Mouse (Mus musculus): ENCODE results near the gene Ldb1. TPM values are rescaled to one million over a fixed set of nuclear protein-coding genes. Genes with fewer than 3 reads are reported as not detected.
A peak's percentile ranks its signal among the peaks of the same experiment; 100 is the strongest.

The Ldb1 gene
- polyA plus RNA-seq, 1 experiment = 217 TPM

GRCm38 (mm10) chr19:46050462-46050861 lies 5.4 kb upstream of the Ldb1 start:
- no peak overlapping the region for H3K4me3 ChIP-seq (replicated peaks; ENCODE audit: control insufficient read depth, low read depth, low read length)
- H3K4me1 ChIP-seq (ENCODE audit: control insufficient read depth, insufficient read depth, low read length) = peaks cover 1% of the 10 kb centered on the region; the same call in 1 of the 2 replicates
- TF ChIP-seq POLR2A (IDR thresholded peaks at IDR 0.05; ENCODE audit: borderline replicate concordance, control insufficient read depth, low read depth, low read length) (no peak), CTCF (IDR thresholded peaks at IDR 0.05; ENCODE audit: control insufficient read depth, insufficient read depth, low read length) (no peak)
- WGBS = 11% methylated on average over 2 of the region's 2 CpGs
- peak overlapping the region; percentile 12; the same call in 1 of the 2 replicates for H3K27ac ChIP-seq (ENCODE audit: control insufficient read depth, insufficient read depth, low read depth, low read length, poor library complexity)

DNA sequence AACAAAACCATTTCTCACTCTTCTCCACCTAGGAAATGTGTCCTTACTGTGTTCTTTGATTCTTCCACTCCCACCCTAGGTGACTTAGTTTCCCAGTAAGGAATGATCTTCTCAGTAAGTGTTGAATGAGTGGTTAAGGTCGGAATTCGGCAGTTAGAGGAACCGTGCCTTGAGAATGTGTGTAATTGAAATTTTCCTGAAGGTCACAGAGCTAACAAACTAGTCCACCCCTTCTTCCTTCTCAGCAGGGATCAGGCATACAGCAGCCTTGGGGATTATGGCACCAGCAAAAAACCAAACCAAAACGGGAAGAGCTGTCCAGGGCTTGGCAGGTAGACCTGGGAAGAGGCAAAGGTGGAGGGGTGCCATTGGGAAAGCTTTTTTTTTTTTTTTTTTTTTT lies 4.1 kb upstream of the Ldb1 start:
- H3K4me3 ChIP-seq (replicated peaks; ENCODE audit: control insufficient read depth, low read depth, low read length) = no peak overlapping the region
- 70% methylated on average over 4 of the region's 4 CpGs for WGBS
- H3K27ac ChIP-seq (ENCODE audit: control insufficient read depth, insufficient read depth, low read depth, low read length, poor library complexity) = no peak overlapping the region
- peaks cover 1% of the 10 kb centered on the region; the same call in 1 of the 2 replicates for H3K4me1 ChIP-seq (ENCODE audit: control insufficient read depth, insufficient read depth, low read length)
- TF ChIP-seq POLR2A (IDR thresholded peaks at IDR 0.05; ENCODE audit: borderline replicate concordance, control insufficient read depth, low read depth, low read length) (no peak), CTCF (IDR thresholded peaks at IDR 0.05; ENCODE audit: control insufficient read depth, insufficient read depth, low read length) (no peak)

- no peak overlapping the region for H3K4me3 ChIP-seq (replicated peaks; ENCODE audit: control insufficient read depth, low read depth, low read length)
- WGBS = 93% methylated on average over 2 of the region's 2 CpGs
- no peak for TF ChIP-seq POLR2A (IDR thresholded peaks at IDR 0.05; ENCODE audit: borderline replicate concordance, control insufficient read depth, low read depth, low read length)
- TF ChIP-seq CTCF (IDR thresholded peaks at IDR 0.05; ENCODE audit: control insufficient read depth, insufficient read depth, low read length) = no peak
- H3K27ac ChIP-seq (ENCODE audit: control insufficient read depth, insufficient read depth, low read depth, low read length, poor library complexity) = no peak overlapping the region
- H3K4me1 ChIP-seq (ENCODE audit: control insufficient read depth, insufficient read depth, low read length) = peaks cover 2% of the 10 kb centered on the region
Observed at GRCm38 (mm10) chr19:46047426-46047825, 2.4 kb upstream of the Ldb1 start.

DNA sequence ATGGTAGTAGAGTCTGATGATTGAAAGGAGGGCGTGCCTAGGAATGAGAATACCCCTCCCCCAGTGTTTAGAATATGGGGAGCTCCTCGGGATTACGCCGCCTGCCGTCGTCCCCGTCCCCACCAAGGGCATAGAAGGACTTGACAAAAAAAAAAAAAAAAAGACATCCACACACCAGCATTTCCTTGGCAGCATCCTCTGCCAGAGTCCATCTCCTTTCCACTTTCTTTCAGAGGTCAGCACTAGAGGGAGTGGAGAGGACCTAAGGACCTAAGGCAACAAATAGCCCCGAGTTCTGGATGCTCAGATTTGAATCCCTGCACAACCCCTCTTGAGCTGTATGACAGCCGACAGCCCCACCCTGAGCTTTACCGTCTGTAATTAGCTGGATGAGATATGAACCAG lies 1.6 kb upstream of the Ldb1 start:
- TF ChIP-seq CTCF (IDR thresholded peaks at IDR 0.05; ENCODE audit: control insufficient read depth, insufficient read depth, low read length) = no peak
- no peak for TF ChIP-seq POLR2A (IDR thresholded peaks at IDR 0.05; ENCODE audit: borderline replicate concordance, control insufficient read depth, low read depth, low read length)
- 25% methylated on average over 10 of the region's 10 CpGs for WGBS
- Histone ChIP-seq H3K27ac (ENCODE audit: control insufficient read depth, insufficient read depth, low read depth, low read length, poor library complexity) (no peak overlapping the region), H3K4me3 (replicated peaks; ENCODE audit: control insufficient read depth, low read depth, low read length) (no peak overlapping the region), H3K4me1 (ENCODE audit: control insufficient read depth, insufficient read depth, low read length) (peaks cover 5% of the 10 kb centered on the region)

GRCm38 (mm10) chr19:46045696-46046311 lies 790 bp upstream of the Ldb1 start:
- WGBS = 2% methylated on average over 7 of the region's 7 CpGs
- Histone ChIP-seq H3K4me1 (ENCODE audit: control insufficient read depth, insufficient read depth, low read length) (peaks cover 6% of the 10 kb centered on the region), H3K27ac (ENCODE audit: control insufficient read depth, insufficient read depth, low read depth, low read length, poor library complexity) (peak overlapping the region; percentile 79), H3K4me3 (replicated peaks; ENCODE audit: control insufficient read depth, low read depth, low read length) (peak overlapping the region; percentile 97)
- TF ChIP-seq CTCF (IDR thresholded peaks at IDR 0.05; ENCODE audit: control insufficient read depth, insufficient read depth, low read length) (no peak), POLR2A (IDR thresholded peaks at IDR 0.05; ENCODE audit: borderline replicate concordance, control insufficient read depth, low read depth, low read length) (no peak)

GRCm38 (mm10) chr19:46044271-46044992 lies 582 bp downstream of the Ldb1 start, which contains the start of gene Pprc1:
TSS of gene Pprc1 (plus strand) at chr19:46044886.
- Histone ChIP-seq H3K27ac (ENCODE audit: control insufficient read depth, insufficient read depth, low read depth, low read length, poor library complexity) (peak within 1 kb of the TSS; percentile 79), H3K4me1 (ENCODE audit: control insufficient read depth, insufficient read depth, low read length) (peaks cover 9% of the 10 kb centered on the region), H3K4me3 (replicated peaks; ENCODE audit: control insufficient read depth, low read depth, low read length) (peak within 1 kb of the TSS; percentile 97)
- TF ChIP-seq CTCF (IDR thresholded peaks at IDR 0.05; ENCODE audit: control insufficient read depth, insufficient read depth, low read length) (no peak), POLR2A (IDR thresholded peaks at IDR 0.05; ENCODE audit: borderline replicate concordance, control insufficient read depth, low read depth, low read length) (no peak)
- WGBS = under 1% methylated on average over 34 of the region's 34 CpGs

DNA sequence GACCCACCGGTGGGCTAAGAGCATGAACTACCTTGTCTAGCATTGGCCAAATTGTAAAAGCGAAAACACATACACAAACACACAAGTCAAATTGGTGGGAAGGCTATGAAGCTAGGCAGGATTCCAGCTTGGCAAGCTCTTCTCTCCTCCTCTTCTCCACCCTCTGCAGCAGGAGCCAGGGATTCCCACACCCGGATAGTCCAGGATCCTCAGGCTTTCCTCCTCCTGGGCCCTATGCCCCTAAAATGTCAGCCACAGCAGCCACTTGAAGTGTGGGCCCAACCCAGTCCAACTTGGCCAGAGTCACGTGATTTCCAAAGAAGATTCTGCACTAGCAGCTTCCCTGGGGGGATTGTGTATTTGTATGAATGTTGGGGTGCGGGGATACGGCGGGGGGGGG lies 1.6 kb downstream of the Ldb1 start:
- WGBS = 45% methylated on average over 7 of the region's 7 CpGs
- Histone ChIP-seq H3K27ac (ENCODE audit: control insufficient read depth, insufficient read depth, low read depth, low read length, poor library complexity) (no peak overlapping the region), H3K4me3 (replicated peaks; ENCODE audit: control insufficient read depth, low read depth, low read length) (no peak overlapping the region), H3K4me1 (ENCODE audit: control insufficient read depth, insufficient read depth, low read length) (peaks cover 11% of the 10 kb centered on the region)
- TF ChIP-seq CTCF (IDR thresholded peaks at IDR 0.05; ENCODE audit: control insufficient read depth, insufficient read depth, low read length) = no peak
- no peak for TF ChIP-seq POLR2A (IDR thresholded peaks at IDR 0.05; ENCODE audit: borderline replicate concordance, control insufficient read depth, low read depth, low read length)

GRCm38 (mm10) chr19:46042476-46043011 lies 2.5 kb downstream of the Ldb1 start:
- TF ChIP-seq POLR2A (IDR thresholded peaks at IDR 0.05; ENCODE audit: borderline replicate concordance, control insufficient read depth, low read depth, low read length) = no peak; the same call in 1 of the 2 replicates
- no peak for TF ChIP-seq CTCF (IDR thresholded peaks at IDR 0.05; ENCODE audit: control insufficient read depth, insufficient read depth, low read length)
- 12% methylated on average over 6 of the region's 6 CpGs for WGBS
- no peak overlapping the region for H3K4me3 ChIP-seq (replicated peaks; ENCODE audit: control insufficient read depth, low read depth, low read length)
- H3K27ac ChIP-seq (ENCODE audit: control insufficient read depth, insufficient read depth, low read depth, low read length, poor library complexity) = peak overlapping the region; percentile 46
- H3K4me1 ChIP-seq (ENCODE audit: control insufficient read depth, insufficient read depth, low read length) = peaks cover 11% of the 10 kb centered on the region
